Mouse (Mus musculus) CH12F3 (cell line): ENCODE results near the gene Rai14.
"Not testable (repeated sequence)": the region's sequence is repeated elsewhere in the genome, so short reads cannot be mapped to it uniquely, and the experiment has no call there.

Experiments
- in situ Hi-C: fragments of 300-500 bp; cut with MboI; formaldehyde crosslinking; loops from 2 replicates; pipeline ENCODE4 v1.14.3; 2020; ENCODE audit warnings: low sequenced_read_pairs

Rai14 gene

GRCm38 (mm10) chr15:10554336-10554735 lies 160.1 kb downstream of the Rai14 start:
- in situ Hi-C loops = no loop called here

DNA sequence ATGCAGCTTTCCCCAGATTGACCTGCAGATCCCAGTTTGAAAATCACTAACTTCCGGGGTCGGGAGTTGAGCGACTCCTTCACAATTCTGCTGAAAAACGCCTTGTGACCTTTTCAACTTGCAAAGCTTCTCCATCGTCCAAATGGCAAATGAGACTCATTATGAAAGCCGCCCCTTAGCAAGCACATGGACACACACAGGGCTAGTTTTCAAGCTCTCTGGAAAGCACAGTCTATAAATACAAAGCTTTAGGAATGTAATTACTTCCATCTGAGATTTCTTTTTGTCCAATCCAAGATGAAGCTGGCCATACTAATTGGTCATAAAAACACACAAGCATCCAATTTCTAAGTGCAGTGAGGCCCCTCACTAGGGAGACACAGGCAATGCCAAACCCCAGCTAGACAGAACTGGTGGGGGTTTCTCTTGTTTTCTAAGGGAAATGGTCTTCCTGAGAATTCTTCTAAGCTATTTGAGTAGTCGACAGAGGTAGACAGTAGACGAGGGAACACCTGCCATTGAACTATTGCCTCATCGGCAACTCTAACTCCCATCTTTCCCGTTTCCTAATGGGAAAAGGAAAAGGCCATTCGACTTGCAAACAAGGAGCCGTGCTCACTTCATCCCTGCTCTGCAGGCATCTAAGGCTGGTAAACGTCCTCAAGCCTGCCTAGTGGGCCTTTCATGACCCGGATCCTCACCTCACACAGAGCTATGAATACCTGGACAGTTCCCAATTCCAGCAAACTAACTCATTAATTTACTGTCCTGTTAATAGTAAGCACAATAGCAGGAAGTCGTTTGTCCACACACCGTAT lies 173.9 kb downstream of the Rai14 start:
- in situ Hi-C loops = no loop called here

- in situ Hi-C loops = no loop called here
These were observed 178.5 kb downstream of the Rai14 start for GRCm38 (mm10) chr15:10535969-10536368.

DNA sequence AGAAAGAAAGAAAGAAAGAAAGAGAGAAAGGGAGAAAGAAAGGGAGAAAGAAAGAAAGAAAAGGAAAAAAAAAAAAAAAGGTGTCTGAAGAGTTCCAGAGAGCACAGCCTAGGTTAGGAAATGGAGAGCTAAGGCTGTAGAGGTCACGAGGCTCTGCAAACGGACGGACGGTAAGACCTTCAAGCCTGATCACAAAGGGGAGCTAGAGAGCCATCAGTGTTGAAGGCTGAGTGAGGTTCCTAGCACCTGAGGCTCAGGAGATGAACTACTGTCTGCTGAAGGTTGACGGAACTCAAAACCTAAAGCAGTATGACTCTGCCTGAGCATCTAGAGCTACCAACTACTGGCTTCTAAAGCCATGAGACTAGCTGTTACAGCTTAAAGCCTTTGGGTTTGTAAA lies 179.8 kb downstream of the Rai14 start:
- in situ Hi-C loops = no loop called here

DNA sequence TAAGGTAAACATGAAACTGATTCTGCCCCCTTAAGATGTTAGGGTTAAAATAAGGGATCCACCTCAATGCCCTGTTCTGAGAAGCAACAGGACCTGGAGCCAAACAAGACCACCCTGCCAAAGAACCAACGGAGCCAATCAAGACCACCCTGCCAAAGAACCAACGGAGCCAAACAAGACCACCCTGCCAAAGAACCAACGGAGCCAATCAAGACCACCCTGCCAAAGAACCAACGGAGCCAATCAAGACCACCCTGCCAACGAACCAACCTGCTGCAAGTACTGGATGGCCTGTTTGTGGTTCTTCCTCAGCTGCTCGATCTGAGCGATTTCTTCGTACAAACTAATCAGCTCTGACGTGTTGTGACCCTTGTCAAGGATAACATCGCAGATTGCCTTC lies 181.1 kb downstream of the Rai14 start:
- in situ Hi-C loops = not testable (repeated sequence)

- in situ Hi-C loops = no loop called here
These were observed 183.1 kb downstream of the Rai14 start for GRCm38 (mm10) chr15:10531352-10531751.

- in situ Hi-C loops = no loop called here
These were observed 188.5 kb downstream of the Rai14 start for GRCm38 (mm10) chr15:10525896-10526295.
